Mouse (Mus musculus) layer of hippocampus, postnatal 25 days (tissue): ENCODE results near the gene Raet1e. TPM values are rescaled to one million over a fixed set of nuclear protein-coding genes. Genes with fewer than 3 reads are reported as not detected.
A peak's percentile ranks its signal among the peaks of the same experiment; 100 is the strongest.
"Not testable (repeated sequence)": the region's sequence is repeated elsewhere in the genome, so short reads cannot be mapped to it uniquely, and the experiment has no call there.

Source experiments
- DNase-seq, 2 experiments: peaks; one replicate each; pipeline ENCODE4 v3.0.0; 2022; ENCODE audit warnings: mixed read lengths in 2 of 2, low spot score in 1 of 2; ENCODE audit errors: extremely low spot score in 1 of 2
- total RNA-seq, 2 experiments: library from RNA; stranded (reverse); gene quantifications; 2 replicates each; pipeline ENCODE4 v1.2.3; 2021

Raet1e gene
- not detected for total RNA-seq

DNA sequence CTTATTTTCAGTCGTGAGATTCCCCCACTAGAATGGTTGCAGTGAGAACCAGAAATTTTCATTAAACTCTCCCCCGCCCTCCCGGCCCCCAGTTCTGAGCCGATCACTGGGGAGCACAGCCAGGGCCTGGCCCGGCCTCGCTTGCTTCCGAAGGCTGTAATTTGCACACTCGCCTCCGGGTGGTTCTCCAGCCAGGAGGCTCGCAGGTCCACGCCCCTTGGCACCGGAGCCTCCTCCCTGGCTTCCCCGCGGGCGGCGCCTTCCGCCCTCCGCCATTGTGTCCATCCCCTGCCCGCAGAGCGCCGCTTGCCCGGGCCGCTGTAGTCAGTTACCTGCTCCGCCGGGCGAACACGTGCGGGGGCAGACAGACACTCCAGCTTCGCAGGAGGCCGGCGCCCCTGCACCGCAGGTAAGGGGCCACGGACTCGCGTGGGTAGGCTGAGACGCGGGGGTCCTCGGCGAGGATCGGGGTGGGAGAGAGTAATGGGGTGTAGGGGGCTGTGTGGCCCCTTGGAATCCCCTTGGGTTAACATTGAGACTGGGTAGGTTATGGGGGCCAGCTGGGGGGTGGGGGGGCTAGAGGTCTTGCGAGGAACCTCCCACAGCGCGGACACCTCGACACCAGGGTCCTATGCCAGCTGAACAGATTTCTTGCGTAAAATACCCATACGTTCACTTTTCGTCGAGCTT, at the start of gene Raet1e, which contains the start of gene H60b:
Gene Raet1e (plus strand): TSS at position 260 of the 690 bp plus-strand sequence.
Gene H60b (plus strand): TSS at position 277 of the 690 bp plus-strand sequence.
- DNase-seq, result not testable (repeated sequence)

DNA sequence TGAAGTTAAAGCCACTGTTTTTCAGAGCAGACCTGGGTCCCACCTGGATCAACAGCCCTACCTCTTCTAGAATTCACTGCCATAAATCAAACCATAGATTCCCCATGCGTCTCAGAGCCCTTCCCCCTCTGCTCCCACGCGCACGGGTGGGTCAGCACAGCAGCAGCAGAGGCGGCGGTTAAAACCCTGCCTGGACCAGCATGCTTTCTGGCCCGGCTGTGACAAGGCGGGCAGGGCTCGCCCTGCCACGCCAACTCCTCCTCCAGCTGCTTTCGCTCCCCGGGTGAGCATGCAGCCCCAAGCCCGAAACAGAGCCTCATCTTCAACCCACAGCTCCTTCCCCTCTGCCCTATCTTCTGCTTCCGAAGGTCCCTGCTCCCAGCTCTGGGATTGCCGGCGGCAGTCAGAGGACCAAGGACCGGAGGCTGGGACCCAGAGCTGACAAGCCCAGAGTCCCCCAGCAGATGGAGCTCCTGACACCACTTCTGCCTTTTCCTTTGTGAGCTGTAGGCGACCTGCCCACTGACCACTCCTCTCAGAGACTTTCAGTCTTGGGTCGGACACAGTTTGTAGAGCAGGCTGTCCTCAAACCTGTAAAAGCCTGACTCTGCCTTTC, 17.6 kb upstream of the Raet1e start:
- peak in 1 of 2 experiments; percentile 65 for DNase-seq

DNA sequence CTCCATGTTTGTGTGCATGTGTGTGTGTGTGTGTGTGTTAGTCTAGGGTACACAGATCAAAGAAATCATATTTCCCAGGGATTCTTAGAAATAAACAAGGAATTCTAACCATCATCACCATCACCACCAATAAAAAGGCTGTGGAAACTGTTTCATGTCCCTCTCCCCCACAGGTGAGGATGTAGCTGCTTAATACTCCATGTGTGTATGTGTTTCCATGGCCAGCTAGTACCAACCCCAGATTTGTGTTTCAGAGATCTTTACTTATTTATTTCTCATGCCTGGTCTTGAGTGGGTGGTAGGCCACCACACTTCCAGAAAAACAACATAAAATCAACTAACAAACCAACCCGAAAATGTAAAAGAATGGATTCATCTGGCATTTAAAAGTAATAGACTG, 16.2 kb upstream of the Raet1e start:
- DNase-seq, result not testable (repeated sequence)

DNA sequence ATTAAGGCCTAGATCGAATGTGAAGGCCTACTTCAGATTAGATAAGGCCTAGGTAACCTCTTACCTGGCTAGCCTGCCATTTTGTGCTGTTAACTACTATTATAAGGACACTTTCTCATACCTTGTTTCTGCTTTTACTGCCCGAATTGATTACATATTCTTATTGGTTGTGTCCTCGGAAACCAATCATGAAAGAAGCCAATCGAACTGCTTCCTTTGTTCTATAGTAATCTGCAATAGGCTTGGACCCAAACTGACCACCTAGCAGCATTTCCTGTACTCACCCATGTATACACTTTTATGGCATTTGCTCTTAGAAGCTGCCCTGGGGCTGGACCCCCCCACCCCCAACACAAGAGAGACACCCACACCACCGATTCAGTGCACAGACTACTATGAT, 15.4 kb upstream of the Raet1e start:
- DNase-seq, result no peak

DNA sequence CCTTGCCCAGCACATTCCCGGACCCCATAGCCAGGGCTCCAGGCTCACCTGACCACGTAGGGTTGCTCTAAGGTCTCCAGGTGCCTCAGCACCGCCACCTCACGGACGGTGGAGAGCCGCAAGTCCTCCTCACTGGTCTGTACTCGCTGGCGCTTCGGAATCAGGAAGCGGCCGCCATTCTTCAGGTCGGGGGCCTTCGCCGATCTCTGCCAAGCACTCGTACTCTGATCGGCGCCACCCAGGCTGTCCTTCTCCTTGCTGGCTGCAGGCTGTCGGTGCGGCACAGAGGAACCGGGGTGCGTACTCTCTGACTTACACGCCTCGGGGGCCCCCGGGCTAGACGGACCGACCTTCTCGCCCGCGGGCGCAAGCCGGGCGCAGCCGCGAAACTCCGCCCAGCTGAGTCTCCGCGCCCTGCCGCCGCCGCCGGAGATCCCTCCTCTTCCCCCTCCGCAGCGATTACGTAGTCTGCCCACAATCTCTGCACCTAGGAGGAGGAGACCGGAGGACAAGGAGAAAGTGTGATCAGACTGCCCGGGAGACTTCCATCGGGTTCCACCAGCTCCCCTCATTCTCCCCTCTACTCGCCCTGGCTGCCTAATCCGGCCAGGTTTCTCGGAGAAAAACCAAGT, 9.8 kb upstream of the Raet1e start:
- no peak for DNase-seq

DNA sequence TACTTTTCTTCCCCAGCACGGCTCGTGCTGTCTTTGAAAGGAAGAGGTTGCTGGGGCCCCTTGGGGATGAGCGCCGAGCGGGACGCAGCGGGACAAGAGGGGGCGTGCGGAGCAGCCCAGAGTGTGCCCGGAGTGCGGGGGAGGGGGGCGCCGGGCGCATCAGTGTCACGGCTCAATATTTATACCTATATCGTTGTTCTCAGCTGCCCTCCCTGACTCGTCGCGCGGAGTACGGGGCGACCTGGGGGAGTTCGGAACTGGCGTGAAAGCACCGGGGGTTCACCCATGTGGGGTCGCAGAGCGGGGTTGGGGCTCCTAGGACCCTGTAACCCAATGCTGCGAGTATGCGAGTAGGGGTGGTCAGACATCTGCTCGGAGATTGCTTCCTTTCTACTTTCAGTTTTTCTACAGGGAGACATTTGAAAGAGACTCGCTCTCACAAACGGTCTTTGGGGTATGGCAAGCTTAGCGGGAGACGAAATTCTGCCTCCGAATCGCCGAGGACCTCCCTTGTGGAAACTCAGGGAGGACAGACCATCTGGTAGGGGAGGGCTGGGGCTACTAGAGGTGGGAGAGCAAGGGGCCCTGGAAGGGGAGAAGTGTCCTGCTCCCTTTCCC, 9.2 kb upstream of the Raet1e start, which contains the start of gene E030030I06Rik:
Gene E030030I06Rik (minus strand): TSS at position 198 of the 618 bp plus-strand sequence.
- no peak for DNase-seq

DNA sequence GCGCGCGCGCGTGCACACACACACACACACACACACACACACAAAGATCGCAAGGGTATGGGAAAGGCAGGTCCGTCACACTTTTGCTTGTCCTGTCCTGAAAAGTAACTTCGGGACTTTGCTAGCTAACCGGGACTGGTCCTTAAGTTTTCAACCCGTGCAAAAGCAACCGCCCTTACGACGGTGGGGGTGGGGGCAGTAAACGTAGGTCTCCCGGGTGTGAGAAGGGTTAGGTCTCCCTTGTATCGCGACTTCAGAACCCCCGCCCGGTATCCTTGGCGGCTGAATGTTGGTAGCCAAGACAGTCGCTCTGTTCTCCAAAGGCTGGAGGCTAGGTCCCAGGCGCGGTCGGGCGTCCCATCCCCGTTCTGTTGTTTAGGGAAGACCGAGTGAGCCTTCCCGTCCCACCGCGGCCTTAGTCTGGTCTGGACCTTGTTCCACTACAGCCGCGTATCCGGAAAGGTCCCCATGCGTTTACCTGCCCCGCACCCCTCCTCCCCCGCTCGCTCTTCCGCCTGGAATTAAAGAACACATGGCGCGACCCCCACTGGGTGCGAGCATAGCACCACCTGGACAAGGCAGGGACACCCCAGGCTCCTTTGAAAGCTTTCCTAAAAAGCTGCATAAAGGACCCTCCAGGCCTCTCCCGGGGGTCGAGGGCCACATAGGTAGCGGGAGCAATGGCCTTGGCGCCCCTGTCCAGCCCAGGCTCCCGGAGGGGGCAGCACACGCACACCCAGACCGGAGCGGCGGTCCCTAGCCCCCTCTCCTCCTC, 8.5 kb upstream of the Raet1e start:
- DNase-seq, result no peak

DNA sequence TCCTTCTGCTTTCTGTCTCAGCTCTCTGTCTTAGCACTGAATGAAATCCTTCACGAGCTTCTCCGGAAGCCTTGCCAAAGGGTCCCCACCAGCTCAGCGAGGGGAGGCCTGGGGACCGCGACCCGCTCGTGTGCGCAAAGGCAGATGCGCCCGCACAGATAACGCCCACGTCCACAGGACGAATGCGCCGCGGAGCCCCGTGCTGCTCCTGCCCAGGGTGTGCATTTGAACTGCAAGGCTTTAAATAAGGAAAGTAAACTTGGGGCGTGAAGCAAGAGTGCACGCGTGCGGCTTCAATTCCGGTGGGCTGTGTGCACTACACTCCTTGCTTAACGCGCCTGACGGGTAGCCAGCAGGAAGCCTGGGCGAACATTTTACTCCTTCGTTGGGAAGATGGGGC, 7.8 kb upstream of the Raet1e start:
- DNase-seq, result no peak

DNA sequence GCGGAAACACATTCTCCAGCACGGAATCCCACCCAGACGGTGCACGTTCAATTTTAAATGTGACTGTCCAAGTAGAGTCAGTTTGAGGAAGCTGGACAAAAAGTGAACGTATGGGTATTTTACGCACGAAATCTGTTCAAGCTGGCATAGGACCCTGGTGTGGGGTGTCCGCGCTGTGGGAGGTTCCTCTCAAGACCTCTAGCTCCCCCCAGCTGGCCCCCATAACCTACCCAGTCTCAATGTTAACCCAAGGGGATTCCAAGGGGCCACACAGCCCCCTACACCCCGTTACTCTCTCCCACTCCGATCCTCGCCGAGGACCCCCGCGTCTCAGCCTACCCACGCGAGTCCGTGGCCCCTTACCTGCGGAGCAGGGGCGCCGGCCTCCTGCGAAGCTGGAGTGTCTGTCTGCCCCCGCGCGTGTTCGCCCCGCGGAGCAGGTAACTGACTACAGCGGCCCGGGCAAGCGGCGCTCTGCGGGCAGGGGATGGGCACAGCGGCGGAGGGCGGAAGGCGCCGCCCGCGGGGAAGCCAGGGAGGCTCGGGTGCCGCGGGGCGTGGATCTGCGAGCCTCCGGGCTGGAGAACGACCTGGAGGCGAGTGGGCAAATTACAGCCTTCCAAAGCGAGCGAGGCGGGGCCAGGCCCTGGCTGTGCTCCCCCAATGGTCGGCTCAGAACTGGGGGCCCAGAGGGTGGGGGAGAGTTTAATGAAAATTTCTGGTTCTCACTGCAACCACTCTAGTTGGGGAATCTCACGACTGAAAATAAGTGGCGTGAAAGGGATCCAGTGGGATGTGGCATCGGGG, 7.1 kb upstream of the Raet1e start:
- DNase-seq, result not testable (repeated sequence)

DNA sequence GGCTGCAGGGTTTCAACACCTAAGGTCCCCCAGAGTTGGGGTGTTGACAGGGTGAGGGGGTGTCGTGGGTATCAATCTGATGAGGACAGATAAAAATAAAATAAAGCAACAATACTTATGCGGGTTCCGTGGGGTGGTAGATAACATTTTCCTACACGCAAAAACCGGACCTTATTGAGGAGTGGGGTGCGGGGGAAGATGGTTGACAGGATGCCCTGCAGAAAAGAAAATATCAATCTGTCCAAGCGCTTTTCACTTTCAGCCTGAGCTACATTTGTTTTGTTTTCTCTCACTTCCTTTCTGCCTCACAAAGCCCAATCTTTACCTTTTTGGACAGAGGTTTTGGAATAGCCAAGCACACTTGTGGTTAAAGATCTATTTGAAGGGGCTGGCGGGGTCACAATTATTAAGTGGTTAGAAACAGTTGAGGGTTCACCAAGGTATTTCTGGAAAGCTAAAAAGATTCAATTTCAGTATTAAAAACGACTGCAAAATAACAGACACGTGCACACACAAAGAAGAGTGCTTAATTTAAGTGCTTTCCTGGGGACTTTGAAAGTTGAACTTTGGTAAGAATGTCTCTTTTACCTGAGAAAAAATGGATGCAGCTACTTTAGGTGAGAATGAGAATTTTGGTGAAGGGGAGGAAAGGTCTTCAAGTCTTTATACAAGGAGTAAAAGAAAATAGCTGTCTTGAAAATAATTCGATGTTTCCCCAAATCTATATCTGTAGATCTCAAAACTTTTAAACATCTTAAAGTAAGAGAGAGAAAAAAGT, 6.3 kb upstream of the Raet1e start:
- not testable (repeated sequence) for DNase-seq

DNA sequence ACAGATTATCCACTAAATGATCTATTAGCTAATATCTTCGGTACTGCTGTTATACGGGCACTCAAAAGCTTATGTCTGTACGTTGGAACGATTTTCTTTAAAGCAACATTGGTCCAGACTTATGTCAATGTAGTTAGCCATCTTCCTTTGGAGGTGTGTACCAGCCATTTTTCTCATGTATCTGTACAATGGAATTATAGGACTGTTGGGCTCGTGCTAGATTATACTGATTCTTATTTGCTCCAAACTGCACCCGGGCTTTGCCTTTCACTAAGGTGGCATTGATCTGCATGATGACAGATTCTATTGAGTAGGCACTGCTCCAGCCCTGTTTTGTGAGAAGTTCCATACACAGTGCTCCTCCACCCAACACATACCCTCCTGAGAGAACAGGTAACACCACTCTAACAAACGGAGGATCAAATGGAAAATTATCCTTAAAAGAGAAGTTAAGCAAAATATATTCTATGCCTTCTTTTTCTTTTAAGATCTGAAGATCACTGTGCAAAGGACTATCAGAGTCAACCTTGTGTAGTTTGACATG, 5.2 kb upstream of the Raet1e start:
- DNase-seq, result not testable (repeated sequence)

DNA sequence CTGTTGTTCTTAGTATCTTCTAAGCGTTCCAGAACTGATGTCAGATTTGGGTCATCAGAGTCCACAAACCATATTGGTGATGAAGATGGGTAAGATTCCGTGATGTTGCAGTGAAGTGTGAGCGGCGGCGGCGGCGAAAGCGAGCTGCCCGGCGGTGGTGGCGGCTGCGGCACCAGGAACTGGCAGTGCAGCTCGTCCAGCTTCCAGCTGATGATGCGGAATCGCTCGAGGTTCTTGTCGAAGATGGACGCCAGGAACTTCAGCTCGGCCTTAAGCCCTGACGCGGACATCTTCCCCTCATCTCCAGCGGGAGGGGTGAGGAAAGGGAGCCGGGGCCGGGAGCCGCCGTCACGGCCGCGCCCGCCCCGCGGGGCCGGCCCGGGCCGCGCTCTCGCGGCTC, 4.2 kb upstream of the Raet1e start:
- not testable (repeated sequence) for DNase-seq

DNA sequence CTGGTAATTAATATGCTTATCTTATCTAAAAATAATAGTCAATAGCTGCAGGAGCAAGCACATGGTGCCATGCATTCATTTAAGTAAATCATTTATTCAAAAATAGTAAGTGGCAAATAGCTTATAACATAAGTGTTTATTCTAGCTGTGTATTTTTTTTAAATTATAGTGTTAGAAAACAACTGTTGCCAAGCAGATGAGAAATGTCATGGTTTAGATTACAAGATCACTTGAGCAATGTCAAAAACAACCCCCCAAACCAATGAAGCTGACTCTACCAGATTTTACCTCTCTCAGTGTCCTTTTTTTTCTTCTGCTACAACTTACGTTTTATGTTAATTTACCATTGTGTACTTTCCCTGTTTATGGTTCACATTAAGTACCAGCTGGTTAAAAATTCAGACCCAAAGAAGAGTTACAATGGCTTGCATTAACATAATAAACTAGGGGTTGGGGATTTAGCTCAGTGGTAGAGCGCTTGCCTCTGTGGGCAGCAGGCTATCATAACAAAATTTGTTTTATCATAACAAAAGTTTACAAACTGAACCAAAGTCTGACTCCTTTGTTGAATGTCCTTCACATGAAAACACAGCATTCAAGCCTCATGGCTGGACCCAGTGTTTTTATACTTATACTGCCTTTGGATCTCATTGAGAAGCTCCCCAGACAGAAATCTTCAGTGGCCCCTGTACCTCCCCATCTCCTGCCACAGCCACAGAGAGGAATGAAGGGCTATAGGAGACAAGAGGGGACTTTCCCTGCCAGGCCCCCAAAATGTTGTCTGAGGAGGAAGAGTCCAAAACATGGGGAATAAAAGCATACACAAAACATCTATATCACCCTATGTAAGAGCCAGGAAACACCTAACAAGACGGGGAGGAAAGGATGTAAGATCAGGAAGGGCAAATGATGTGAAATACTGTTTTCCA, 3.2 kb upstream of the Raet1e start:
- DNase-seq, result no peak

DNA sequence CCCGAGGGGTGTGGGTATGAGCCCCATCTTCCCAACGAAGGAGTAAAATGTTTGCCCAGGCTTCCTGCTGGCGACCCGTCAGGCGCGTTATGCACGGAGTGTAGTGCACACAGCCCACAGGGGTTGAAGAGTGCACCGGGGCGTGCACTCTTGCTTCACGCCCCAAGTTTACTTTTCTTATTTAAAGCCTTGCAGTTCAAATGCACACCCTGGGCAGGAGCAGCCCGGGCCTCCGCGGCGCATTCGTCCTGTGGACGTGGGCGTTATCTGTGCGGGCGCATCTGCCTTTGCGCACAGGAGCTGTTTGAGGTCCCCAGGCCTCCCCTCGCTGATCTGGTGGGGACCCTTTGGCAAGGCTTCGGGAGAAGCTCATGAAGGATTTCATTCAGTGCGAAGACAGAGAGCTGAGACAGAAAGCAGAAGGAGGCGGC, 777 bp downstream of the Raet1e start:
- no peak for DNase-seq

DNA sequence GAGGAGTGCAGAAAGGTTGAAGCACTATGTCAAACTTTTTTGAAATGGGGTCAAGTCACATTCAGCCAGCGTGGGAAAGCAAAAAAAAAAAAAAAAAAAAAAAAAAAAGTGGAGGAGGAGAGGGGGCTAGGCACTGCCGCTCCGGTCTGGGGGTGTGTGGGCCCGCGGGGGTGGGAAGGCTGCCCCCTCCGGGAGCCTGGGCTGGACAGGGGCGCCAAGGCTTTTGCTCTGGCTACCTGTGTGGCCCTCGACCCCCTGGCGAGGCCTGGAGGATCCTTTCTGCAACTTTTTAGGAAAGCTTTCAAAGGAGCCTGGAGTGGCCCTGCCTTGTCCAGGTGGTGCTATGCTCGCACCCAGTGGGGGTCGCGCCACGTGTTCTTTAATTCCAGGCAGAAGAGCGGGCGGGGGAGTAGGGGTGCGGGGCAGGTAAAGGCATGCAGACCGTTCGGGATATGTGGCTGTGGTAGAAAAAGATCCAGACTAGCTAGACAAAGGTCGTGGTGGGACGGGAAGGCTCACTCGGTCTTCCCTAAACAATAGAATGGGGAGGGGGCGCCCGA, 1.3 kb downstream of the Raet1e start:
- DNase-seq, result no peak

DNA sequence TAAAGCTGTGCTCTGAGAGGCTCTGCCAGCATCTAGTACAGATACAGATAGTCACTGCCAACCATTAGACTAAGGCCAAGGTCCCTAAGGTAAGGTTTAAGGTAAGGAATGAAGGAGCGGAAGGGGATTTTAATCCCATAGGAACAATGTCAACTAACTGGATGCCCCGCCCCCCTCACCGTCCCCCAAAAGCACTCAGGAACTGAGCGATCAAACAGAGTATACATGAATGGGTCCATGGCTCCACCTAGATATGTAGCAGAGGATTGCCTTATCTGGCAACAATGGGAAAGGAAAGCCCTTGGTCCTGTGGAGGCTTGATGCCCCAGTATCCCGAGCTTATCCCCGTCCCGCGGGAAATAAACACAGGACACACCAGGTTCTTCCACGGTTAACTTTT, 4.9 kb downstream of the Raet1e start:
- DNase-seq, result not testable (repeated sequence)
